Mouse (Mus musculus) monocyte, adult 2 months (primary cell): ENCODE measurements around the gene Ifi27l2b.

Experiments used
- DNase-seq, 2 experiments: peaks; one replicate each; pipeline ENCODE4 v3.0.0; 2022; ENCODE audit warnings: low spot score in 2 of 2, low read depth in 1 of 2

The Ifi27l2b gene

DNA sequence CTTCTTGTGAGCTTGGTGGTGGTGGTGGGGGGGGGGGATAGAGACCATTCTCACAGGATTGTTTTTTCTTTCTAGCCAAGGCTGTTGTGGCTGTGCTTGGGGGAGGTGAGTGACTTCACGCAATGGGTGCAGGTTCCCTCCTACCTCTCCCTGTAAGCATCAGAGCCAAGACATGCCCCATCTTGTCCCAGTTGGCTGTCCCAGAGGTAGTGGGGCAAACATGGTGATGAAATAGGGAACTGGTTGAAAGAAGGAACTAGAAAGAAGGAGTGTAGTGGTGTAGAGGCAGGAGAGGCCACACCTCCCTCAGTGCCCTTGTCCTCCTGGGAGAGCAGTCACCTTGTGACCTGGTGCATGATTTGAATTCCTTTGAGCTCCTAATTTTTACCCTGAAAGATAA, 19.4 kb downstream of the Ifi27l2b start:
- no peak for DNase-seq

DNA sequence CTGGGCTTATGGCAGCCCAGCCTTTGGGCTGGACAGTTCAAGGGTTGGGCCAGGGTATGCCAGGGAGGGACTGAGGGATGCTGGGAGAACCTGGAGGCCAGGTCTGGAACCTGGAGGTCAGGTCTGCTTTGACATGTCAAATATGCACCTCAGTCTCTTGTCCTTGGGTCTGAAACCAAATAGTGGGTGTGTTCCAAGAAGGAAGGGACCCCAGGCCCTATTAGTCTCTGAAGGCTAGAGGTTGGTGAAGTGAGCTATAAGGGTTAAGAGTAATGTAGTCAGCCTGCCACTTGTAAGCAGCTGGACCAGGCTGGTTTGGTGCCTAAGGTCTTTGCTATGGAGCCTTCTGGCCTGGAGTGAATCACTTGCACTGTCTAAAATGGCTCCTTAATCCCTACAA, 22.2 kb downstream of the Ifi27l2b start:
- DNase-seq, result no peak

DNA sequence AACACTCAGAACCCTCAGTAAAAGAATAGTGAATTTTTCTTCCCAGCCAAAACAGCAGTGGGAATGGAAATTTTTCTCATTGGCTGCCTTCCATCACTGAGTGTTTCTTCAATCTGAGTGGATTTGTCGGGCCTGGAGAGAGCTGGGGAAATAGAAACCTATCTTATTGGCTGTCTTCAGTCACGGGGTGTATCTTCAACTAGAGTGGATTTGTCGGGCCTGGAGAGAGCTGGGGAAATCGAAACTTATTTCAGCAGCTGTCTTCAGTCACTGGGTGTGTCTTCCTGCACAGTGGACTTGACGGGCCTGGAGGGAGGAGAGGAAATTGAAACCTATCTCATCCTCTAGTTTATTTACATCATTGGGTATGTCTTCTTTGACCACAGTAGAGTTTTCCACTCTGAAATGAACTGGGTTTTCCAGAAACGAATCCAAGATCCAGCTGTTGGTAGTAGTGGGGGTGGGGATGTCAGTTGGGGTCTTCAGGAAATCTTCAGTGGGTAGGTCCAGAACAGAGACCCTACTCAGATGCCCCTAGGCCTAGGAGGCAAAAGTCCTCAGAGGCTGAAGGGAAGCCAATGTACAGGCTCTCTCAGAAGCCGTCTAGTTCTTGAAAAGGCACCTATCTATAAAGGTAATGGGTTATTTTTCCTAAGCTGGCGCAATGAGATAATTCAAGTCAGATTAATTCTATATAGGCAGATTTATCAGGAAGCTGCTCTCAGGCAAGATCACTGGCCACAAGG, 22.9 kb downstream of the Ifi27l2b start, which contains the start of gene Ifi27:
Ifi27 (plus strand) TSS at position 226 of the 746 bp plus-strand sequence.
- peak; percentile 43 to 50 for DNase-seq

DNA sequence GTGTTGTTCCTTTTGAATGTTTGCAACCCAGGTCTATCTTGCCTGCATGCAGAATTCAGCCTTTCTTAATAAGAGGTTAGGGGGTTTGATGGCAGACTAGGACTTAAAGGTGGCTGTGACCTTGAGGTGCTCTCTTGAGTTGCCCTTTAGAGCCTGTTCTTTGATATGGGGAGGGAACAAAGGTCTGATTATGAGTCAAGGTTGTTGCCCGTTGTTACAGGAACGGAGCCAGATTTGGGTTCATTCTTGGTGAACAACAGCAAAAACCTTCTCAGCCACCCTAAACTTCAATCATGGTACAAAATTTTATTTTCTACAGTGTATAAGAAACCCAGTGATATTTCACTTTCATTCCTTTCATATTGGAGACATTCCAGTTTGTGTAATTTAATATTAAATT, 23.6 kb downstream of the Ifi27l2b start:
- no peak for DNase-seq

DNA sequence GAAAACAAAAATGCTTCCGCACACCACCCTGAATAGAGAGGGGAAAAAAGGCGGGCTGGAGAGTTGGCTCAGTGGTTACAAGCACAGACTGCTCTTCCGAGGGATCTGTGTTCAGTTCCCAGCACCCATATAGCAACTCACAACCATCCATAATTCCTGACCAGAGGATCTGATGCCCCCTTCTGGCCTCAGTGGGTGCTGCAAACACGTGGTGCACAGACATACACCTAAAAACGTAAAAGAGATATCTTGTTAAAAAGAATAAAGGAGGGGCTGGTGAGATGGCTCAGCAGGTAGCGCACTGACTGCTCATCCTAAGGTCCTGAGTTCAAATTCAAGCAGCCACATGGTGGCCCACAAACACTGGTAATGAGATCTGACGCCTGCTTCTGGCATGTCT, 30.3 kb downstream of the Ifi27l2b start:
- DNase-seq, result no peak

DNA sequence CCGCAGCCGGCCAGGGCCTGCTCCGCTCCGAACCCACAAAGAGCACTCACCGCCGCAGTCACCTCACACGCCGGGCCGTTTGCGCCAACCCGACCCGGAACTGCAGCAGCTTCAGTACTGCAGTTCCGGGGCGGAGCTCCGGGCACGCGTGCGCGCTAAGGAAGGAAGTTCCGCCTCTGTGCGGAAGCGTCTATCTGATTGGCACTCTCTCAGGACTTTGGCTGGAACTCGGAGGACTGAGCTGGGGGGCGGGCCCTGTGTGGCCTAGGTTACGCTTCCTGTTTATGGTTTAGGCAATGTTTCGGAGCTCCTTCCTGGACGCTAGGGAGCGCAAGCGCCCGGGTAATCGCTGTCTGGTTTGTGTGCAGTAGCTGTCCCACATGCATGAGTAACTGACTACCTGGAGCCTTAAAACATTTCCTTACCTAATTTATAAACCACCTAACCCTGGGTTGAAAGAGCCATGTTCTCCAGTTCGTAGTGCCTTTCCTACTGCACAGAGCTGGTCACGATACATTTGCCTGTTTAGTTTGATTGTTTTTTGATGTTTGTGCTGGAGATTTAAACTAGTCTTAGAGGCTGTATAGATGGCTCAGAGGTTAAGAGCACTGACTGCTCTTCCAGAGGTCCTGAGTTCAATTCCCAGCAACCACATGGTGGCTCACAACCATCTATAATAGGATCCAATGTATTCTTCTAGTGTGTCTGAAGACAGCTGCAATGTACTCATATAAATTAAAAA, 31.1 kb downstream of the Ifi27l2b start, which contains the start of gene Ddx24:
Ddx24 (minus strand) TSS at position 102 of the 742 bp plus-strand sequence.
- DNase-seq, result peak; percentile 97

DNA sequence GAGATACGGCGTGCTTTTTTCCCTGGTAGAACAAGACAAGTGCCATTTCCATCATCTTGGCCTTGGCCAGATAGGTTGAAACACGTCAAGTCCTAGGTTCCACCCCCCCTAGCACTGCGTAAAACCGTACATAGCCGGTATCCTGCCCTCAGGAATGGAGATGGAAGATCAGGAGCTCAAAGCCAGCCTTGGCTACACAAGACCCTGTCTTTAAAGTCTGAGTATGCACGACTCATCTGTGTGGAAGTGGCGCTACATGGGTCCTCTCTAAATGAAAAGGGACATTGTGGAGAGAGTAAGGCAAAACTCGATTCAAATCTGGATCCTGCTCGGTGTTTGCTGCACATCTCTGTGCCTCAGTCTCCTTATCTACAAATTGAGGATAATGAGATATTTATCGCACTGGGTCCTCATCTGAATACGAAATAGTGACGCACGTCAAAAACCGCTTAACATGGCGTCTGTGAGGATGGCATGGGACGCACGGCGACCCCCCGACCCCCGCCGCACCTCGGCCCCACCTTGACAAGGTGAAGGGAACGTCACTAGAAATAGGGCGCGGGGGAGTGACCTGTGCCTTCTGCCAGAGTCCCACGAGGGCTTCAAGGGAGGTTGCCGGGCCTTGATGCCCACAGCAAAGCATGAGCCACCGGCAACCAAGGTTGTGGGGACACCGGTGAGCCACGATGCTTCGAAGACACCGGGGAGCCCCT, 31.9 kb downstream of the Ifi27l2b start:
- DNase-seq, result no peak

DNA sequence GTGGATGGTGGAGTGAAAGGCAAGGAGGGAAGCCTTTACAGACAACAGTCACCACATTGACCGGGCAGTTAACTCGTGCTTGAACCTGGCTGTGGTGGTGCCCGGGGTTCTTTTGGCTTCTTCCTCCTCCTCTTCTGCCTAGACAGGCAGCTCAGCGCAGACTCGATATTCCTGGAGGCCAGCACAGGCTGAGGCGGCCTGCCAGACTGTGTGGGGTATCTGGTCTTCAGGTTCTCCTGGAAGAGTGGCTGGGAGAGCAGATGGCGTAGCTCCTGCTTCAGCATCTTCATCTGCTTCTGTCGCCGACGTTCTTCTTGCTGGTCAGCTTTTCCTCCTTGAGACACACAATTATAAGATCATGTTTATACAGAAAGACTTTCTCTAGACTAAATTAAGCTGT, 48.9 kb downstream of the Ifi27l2b start:
- no peak for DNase-seq

DNA sequence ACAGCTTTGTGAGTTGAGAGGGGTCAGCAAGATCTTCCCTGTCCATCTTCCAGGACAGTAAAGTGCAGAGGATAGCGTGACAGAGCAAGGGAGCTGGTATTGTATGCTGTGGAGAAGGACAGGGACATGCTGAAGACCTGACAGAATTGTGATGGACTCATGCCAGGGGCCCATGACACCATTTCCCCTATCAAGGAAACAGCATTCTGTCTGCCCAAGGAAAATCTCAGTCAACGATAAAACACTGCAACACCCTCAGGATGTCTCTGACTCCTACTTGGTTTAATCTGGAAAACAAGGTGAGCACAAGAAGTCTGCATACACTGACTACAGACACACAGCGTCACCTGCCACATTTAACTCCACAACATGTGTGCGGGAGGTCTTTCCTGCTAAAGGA, 49.3 kb downstream of the Ifi27l2b start, which contains the start of gene 9330161L09Rik:
9330161L09Rik (minus strand) TSS at position 101 of the 400 bp plus-strand sequence.
- DNase-seq, result no peak

DNA sequence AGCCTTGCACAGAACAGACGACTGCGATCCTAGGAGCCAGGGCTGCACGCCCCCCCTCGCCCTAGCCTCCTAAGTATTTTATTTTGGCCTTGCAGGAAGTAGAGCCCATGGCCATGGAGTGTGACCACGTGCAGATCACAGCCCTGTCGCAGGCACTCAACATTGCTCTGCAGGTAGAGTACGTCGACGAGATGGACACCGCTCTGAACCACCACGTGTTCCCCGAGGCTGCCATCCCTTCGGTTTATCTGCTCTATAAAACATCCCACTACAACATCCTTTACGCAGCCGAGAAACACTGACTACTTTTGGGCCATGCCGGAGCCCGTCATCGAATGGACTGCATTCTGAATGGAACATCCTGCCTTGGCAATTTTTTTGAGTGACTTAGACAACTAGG, 52.9 kb downstream of the Ifi27l2b start:
- no peak for DNase-seq
